In genomic region chr17:27677756-27678155, GRCm38 (mm10) we compare ENCODE assay signal across 35 mouse cellular contexts. TPM values are rescaled to one million over a fixed set of nuclear protein-coding genes. Genes with fewer than 3 reads are reported as not detected.
A peak's percentile ranks its signal among the peaks of the same experiment; 100 is the strongest.
DNase-seq lines count a peak whose midpoint lies in the region; ATAC-seq lines count a peak whose summit lies in the region.
"Had no signal": no experiment of that assay in that cellular context is flagged by ENCODE, and none has a peak within 500 bp of the region (broad histone marks: within the 10 kb centered on the region; RNA-seq: fewer than 3 reads in every experiment).

No protein-coding gene starts in this region.

- peaks cover 2% of the 10 kb centered on the region; the same call in 1 of the 2 replicates for H3K27me3 ChIP-seq in hindbrain, embryonic 12.5 days
- H3K27me3 ChIP-seq in hindbrain, embryonic 16.5 days (replicated peaks; ENCODE audit: control insufficient read depth, insufficient read depth, low read length) = no peaks in the 10 kb centered on the region
- H3K27me3 ChIP-seq in midbrain, embryonic 11.5 days (ENCODE audit: control insufficient read depth, insufficient read depth, low read length) = no peaks in the 10 kb centered on the region
- no peaks in the 10 kb centered on the region for H3K27me3 ChIP-seq in midbrain, embryonic 15.5 days (replicated peaks)
- no peaks in the 10 kb centered on the region for H3K27me3 ChIP-seq in forebrain, embryonic 15.5 days
- H3K27me3 ChIP-seq in neural tube, embryonic 15.5 days (replicated peaks) = no peaks in the 10 kb centered on the region
- H3K27me3 ChIP-seq in intestine, embryonic 16.5 days (replicated peaks; ENCODE audit: control insufficient read depth, insufficient read depth, low read length) = no peaks in the 10 kb centered on the region
- H3K27me3 ChIP-seq: embryonic facial prominence, embryonic 15.5 days had no signal

- H3K27ac ChIP-seq in hindbrain, embryonic 12.5 days = 0 out of 2 replicates have a peak overlapping the region, but pooled peaks have one; percentile 4
- no peak overlapping the region for H3K27ac ChIP-seq in hindbrain, embryonic 16.5 days (ENCODE audit: low read depth, low read length)
- H3K27ac ChIP-seq in midbrain, embryonic 11.5 days (ENCODE audit: low read depth, low read length) = no peak overlapping the region
- H3K27ac ChIP-seq in midbrain, embryonic 15.5 days = no peak overlapping the region
- H3K27ac ChIP-seq in forebrain, embryonic 15.5 days (replicated peaks) = peak overlapping the region; percentile 93
- peak overlapping the region; percentile 75; the same call in 1 of the 2 replicates for H3K27ac ChIP-seq in neural tube, embryonic 15.5 days (replicated peaks)
- no peak overlapping the region for H3K27ac ChIP-seq in intestine, embryonic 16.5 days (ENCODE audit: low read length)
- H3K27ac ChIP-seq: embryonic facial prominence, embryonic 10.5 days; embryonic facial prominence, embryonic 15.5 days; heart, adult 2 months; liver, embryonic 14.5 days; macrophage; stomach, postnatal 0 days had no signal

- no peak overlapping the region for H3K9ac ChIP-seq in hindbrain, embryonic 12.5 days
- H3K9ac ChIP-seq in hindbrain, embryonic 16.5 days (ENCODE audit: low read depth, low read length) = no peak overlapping the region
- no peak overlapping the region for H3K9ac ChIP-seq in midbrain, embryonic 11.5 days (ENCODE audit: low read length)
- no peak overlapping the region for H3K9ac ChIP-seq in midbrain, embryonic 15.5 days
- no peak overlapping the region for H3K9ac ChIP-seq in forebrain, embryonic 15.5 days (replicated peaks)
- H3K9ac ChIP-seq in neural tube, embryonic 15.5 days (replicated peaks) = no peak overlapping the region
- no peak overlapping the region for H3K9ac ChIP-seq in intestine, embryonic 16.5 days (ENCODE audit: low read depth, low read length)
- H3K9ac ChIP-seq: embryonic facial prominence, embryonic 15.5 days; heart, embryonic 12.5 days; liver, embryonic 14.5 days had no signal

- H3K4me3 ChIP-seq in hindbrain, embryonic 12.5 days = no peak overlapping the region
- no peak overlapping the region for H3K4me3 ChIP-seq in hindbrain, embryonic 16.5 days (ENCODE audit: low read length)
- H3K4me3 ChIP-seq in midbrain, embryonic 11.5 days (ENCODE audit: low read depth, low read length) = no peak overlapping the region
- no peak overlapping the region for H3K4me3 ChIP-seq in midbrain, embryonic 15.5 days
- no peak overlapping the region for H3K4me3 ChIP-seq in forebrain, embryonic 15.5 days
- H3K4me3 ChIP-seq in neural tube, embryonic 15.5 days (replicated peaks) = no peak overlapping the region
- no peak overlapping the region for H3K4me3 ChIP-seq in intestine, embryonic 16.5 days (ENCODE audit: low read length)
- H3K4me3 ChIP-seq: embryonic facial prominence, embryonic 10.5 days; embryonic facial prominence, embryonic 15.5 days; heart, adult 2 months; heart, embryonic 12.5 days; myocyte had no signal

- H3K4me1 ChIP-seq in hindbrain, embryonic 12.5 days = peaks cover 19% of the 10 kb centered on the region
- peaks cover 10% of the 10 kb centered on the region for H3K4me1 ChIP-seq in hindbrain, embryonic 16.5 days (ENCODE audit: control insufficient read depth, insufficient read depth, low read depth, low read length)
- peaks cover 3% of the 10 kb centered on the region; the same call in 1 of the 2 replicates for H3K4me1 ChIP-seq in midbrain, embryonic 11.5 days (ENCODE audit: control insufficient read depth, insufficient read depth, low read length)
- peaks cover 22% of the 10 kb centered on the region for H3K4me1 ChIP-seq in midbrain, embryonic 15.5 days
- peaks cover 46% of the 10 kb centered on the region for H3K4me1 ChIP-seq in forebrain, embryonic 15.5 days
- peaks cover 16% of the 10 kb centered on the region for H3K4me1 ChIP-seq in neural tube, embryonic 15.5 days
- H3K4me1 ChIP-seq in intestine, embryonic 16.5 days (ENCODE audit: control insufficient read depth, insufficient read depth, low read length) = peaks cover 9% of the 10 kb centered on the region

- ATAC-seq in hindbrain, embryonic 12.5 days (ENCODE audit: low FRiP score) = no peak
- no peak for ATAC-seq in hindbrain, embryonic 16.5 days
- ATAC-seq in midbrain, embryonic 11.5 days (ENCODE audit: low FRiP score) = no peak
- no peak for ATAC-seq in midbrain, embryonic 15.5 days (replicated peaks)
- no peak for ATAC-seq in forebrain, embryonic 15.5 days (replicated peaks)
- no peak for ATAC-seq in neural tube, embryonic 15.5 days (ENCODE audit: low FRiP score)
- ATAC-seq in intestine, embryonic 16.5 days = no peak
- ATAC-seq: inflammation-experienced regulatory T-cells, adult 6 months; midbrain, embryonic 16.5 days had no signal

- no peaks in the 10 kb centered on the region for H3K9me3 ChIP-seq in hindbrain, embryonic 12.5 days (replicated peaks)
- no peaks in the 10 kb centered on the region for H3K9me3 ChIP-seq in hindbrain, embryonic 16.5 days (ENCODE audit: control insufficient read depth, low read length)
- H3K9me3 ChIP-seq in midbrain, embryonic 11.5 days (ENCODE audit: control insufficient read depth, low read length) = no peaks in the 10 kb centered on the region
- no peaks in the 10 kb centered on the region for H3K9me3 ChIP-seq in midbrain, embryonic 15.5 days
- no peaks in the 10 kb centered on the region for H3K9me3 ChIP-seq in forebrain, embryonic 15.5 days
- no peaks in the 10 kb centered on the region for H3K9me3 ChIP-seq in neural tube, embryonic 15.5 days (replicated peaks)
- no peaks in the 10 kb centered on the region for H3K9me3 ChIP-seq in intestine, embryonic 16.5 days (ENCODE audit: control insufficient read depth, low read length)
- H3K9me3 ChIP-seq: embryonic facial prominence, embryonic 10.5 days; embryonic facial prominence, embryonic 15.5 days; heart, embryonic 12.5 days had no signal

- DNase-seq in midbrain, embryonic 11.5 days (ENCODE audit: low spot score, missing footprints) = peak; percentile 2
- DNase-seq: adrenal gland, postnatal 36 days; B cell, adult 2 months; cerebellum, adult 2 months; cerebellum, postnatal 14 days; heart, adult 2 months; heart, postnatal 4 days; kidney, adult 18-20 months; kidney, postnatal 36 days; layer of hippocampus, postnatal 36 days; liver; lung, adult 2 months; lung, postnatal 10 days; thymus, adult 18-20 months; thymus, postnatal 36 days had no signal

- no peak overlapping the region for H3K4me2 ChIP-seq in hindbrain, embryonic 12.5 days (replicated peaks)
- no peak overlapping the region for H3K4me2 ChIP-seq in hindbrain, embryonic 16.5 days (ENCODE audit: low read length)
- no peak overlapping the region for H3K4me2 ChIP-seq in midbrain, embryonic 11.5 days
- no peak overlapping the region for H3K4me2 ChIP-seq in midbrain, embryonic 15.5 days
- no peak overlapping the region for H3K4me2 ChIP-seq in forebrain, embryonic 15.5 days (replicated peaks)
- no peak overlapping the region for H3K4me2 ChIP-seq in neural tube, embryonic 15.5 days
- H3K4me2 ChIP-seq in intestine, embryonic 16.5 days (ENCODE audit: low read depth, low read length) = no peak overlapping the region
- H3K4me2 ChIP-seq: embryonic facial prominence, embryonic 15.5 days; heart, embryonic 12.5 days had no signal

- WGBS in hindbrain, embryonic 12.5 days = 81% methylated on average over 5 of the region's 5 CpGs
- WGBS in hindbrain, embryonic 16.5 days = 80% methylated on average over 5 of the region's 5 CpGs
- 88% methylated on average over 5 of the region's 5 CpGs for WGBS in midbrain, embryonic 11.5 days
- WGBS in midbrain, embryonic 15.5 days = 79% methylated on average over 5 of the region's 5 CpGs
- 84% methylated on average over 5 of the region's 5 CpGs for WGBS in forebrain, embryonic 15.5 days
- 86% methylated on average over 5 of the region's 5 CpGs for WGBS in neural tube, embryonic 15.5 days
- 74% methylated on average over 5 of the region's 5 CpGs for WGBS in intestine, embryonic 16.5 days

- no peaks in the 10 kb centered on the region for H3K36me3 ChIP-seq in hindbrain, embryonic 12.5 days
- no peaks in the 10 kb centered on the region for H3K36me3 ChIP-seq in hindbrain, embryonic 16.5 days (ENCODE audit: control insufficient read depth, insufficient read depth, low read length)
- no peaks in the 10 kb centered on the region for H3K36me3 ChIP-seq in midbrain, embryonic 11.5 days (ENCODE audit: control insufficient read depth, insufficient read depth, low read length)
- no peaks in the 10 kb centered on the region for H3K36me3 ChIP-seq in midbrain, embryonic 15.5 days (replicated peaks)
- no peaks in the 10 kb centered on the region for H3K36me3 ChIP-seq in forebrain, embryonic 15.5 days
- no peaks in the 10 kb centered on the region for H3K36me3 ChIP-seq in neural tube, embryonic 15.5 days
- H3K36me3 ChIP-seq in intestine, embryonic 16.5 days (ENCODE audit: control insufficient read depth, insufficient read depth, low read length) = no peaks in the 10 kb centered on the region
- H3K36me3 ChIP-seq: embryonic facial prominence, embryonic 10.5 days; embryonic facial prominence, embryonic 15.5 days; heart, embryonic 12.5 days had no signal

RNA-seq across cellular contexts. Expression of gene Pacsin1, which starts 22.4 kb away (rescaled TPM):
- polyA plus RNA-seq in hindbrain, embryonic 12.5 days (2016; fragmentation: Nextera tagmentation; extraction: Ambion mirVana) = 11.0 and 13.4 TPM in 2 replicates
- polyA plus RNA-seq in hindbrain, embryonic 16.5 days (2015; fragmentation: Nextera tagmentation; extraction: Ambion mirVana) = 67.0 and 77.9 TPM in 2 replicates
- polyA plus RNA-seq in midbrain, embryonic 11.5 days (2014; fragmentation: Nextera tagmentation; extraction: Ambion mirVana) = 3.1 and 4.5 TPM in 2 replicates
- polyA plus RNA-seq in midbrain, embryonic 15.5 days (2015; fragmentation: Nextera tagmentation; extraction: Ambion mirVana) = 55.5 and 55.7 TPM in 2 replicates
- 31.9 and 32.1 TPM in 2 replicates for polyA plus RNA-seq in forebrain, embryonic 15.5 days (2015; fragmentation: Nextera tagmentation; extraction: Ambion mirVana)
- polyA plus RNA-seq in neural tube, embryonic 15.5 days (2015; fragmentation: Nextera tagmentation; extraction: Ambion mirVana) = 62.6 and 66.7 TPM in 2 replicates
- polyA plus RNA-seq in intestine, embryonic 16.5 days (2015; fragmentation: Nextera tagmentation; extraction: Ambion mirVana) = 2.1 and 2.7 TPM in 2 replicates

RNA-seq across cellular contexts. Expression of gene Rps10, which starts 41.3 kb away (rescaled TPM):
- 618 and 712 TPM in 2 replicates for polyA plus RNA-seq in hindbrain, embryonic 12.5 days (2016; fragmentation: Nextera tagmentation; extraction: Ambion mirVana)
- 404 and 408 TPM in 2 replicates for polyA plus RNA-seq in hindbrain, embryonic 16.5 days (2015; fragmentation: Nextera tagmentation; extraction: Ambion mirVana)
- 845 and 859 TPM in 2 replicates for polyA plus RNA-seq in midbrain, embryonic 11.5 days (2014; fragmentation: Nextera tagmentation; extraction: Ambion mirVana)
- 417 and 421 TPM in 2 replicates for polyA plus RNA-seq in midbrain, embryonic 15.5 days (2015; fragmentation: Nextera tagmentation; extraction: Ambion mirVana)
- polyA plus RNA-seq in forebrain, embryonic 15.5 days (2015; fragmentation: Nextera tagmentation; extraction: Ambion mirVana) = 578 and 580 TPM in 2 replicates
- polyA plus RNA-seq in neural tube, embryonic 15.5 days (2015; fragmentation: Nextera tagmentation; extraction: Ambion mirVana) = 483 and 558 TPM in 2 replicates
- 853 and 934 TPM in 2 replicates for polyA plus RNA-seq in intestine, embryonic 16.5 days (2015; fragmentation: Nextera tagmentation; extraction: Ambion mirVana)

RNA-seq across cellular contexts. Expression of gene RPS10-NUDT3, which starts 42.7 kb away (rescaled TPM):
- not detected in 2 replicates for polyA plus RNA-seq in hindbrain, embryonic 12.5 days (2016; fragmentation: Nextera tagmentation; extraction: Ambion mirVana)
- not detected in 2 replicates for polyA plus RNA-seq in hindbrain, embryonic 16.5 days (2015; fragmentation: Nextera tagmentation; extraction: Ambion mirVana)
- polyA plus RNA-seq in midbrain, embryonic 11.5 days (2014; fragmentation: Nextera tagmentation; extraction: Ambion mirVana) = not detected in 2 replicates
- not detected in 2 replicates for polyA plus RNA-seq in midbrain, embryonic 15.5 days (2015; fragmentation: Nextera tagmentation; extraction: Ambion mirVana)
- not detected in 2 replicates for polyA plus RNA-seq in forebrain, embryonic 15.5 days (2015; fragmentation: Nextera tagmentation; extraction: Ambion mirVana)
- polyA plus RNA-seq in neural tube, embryonic 15.5 days (2015; fragmentation: Nextera tagmentation; extraction: Ambion mirVana) = not detected in 2 replicates
- polyA plus RNA-seq in intestine, embryonic 16.5 days (2015; fragmentation: Nextera tagmentation; extraction: Ambion mirVana) = not detected in 2 replicates
- polyA plus RNA-seq: embryonic facial prominence, embryonic 10.5 days; embryonic facial prominence, embryonic 15.5 days; heart, adult 2 months; heart, embryonic 12.5 days; heart, postnatal 0 days; inflammation-experienced regulatory T-cells, adult 6 months; kidney, embryonic 16.5 days; limb, embryonic 11.5 days; liver, embryonic 14.5 days; lung, adult 2 months; macrophage; midbrain, embryonic 16.5 days; myocyte; neural tube, embryonic 14.5 days; spleen, adult 2 months; stomach, postnatal 0 days had no signal

RNA-seq across cellular contexts. Expression of gene Spdef, which starts 51.0 kb away (rescaled TPM):
- 0.35 and 0.48 TPM in 2 replicates for polyA plus RNA-seq in hindbrain, embryonic 12.5 days (2016; fragmentation: Nextera tagmentation; extraction: Ambion mirVana)
- 0.60 and 1.6 TPM in 2 replicates for polyA plus RNA-seq in hindbrain, embryonic 16.5 days (2015; fragmentation: Nextera tagmentation; extraction: Ambion mirVana)
- 0.25 TPM in 1 of 2 replicates, not detected in the other for polyA plus RNA-seq in midbrain, embryonic 11.5 days (2014; fragmentation: Nextera tagmentation; extraction: Ambion mirVana)
- 1.6 and 1.8 TPM in 2 replicates for polyA plus RNA-seq in midbrain, embryonic 15.5 days (2015; fragmentation: Nextera tagmentation; extraction: Ambion mirVana)
- 0.49 and 0.51 TPM in 2 replicates for polyA plus RNA-seq in forebrain, embryonic 15.5 days (2015; fragmentation: Nextera tagmentation; extraction: Ambion mirVana)
- 0.92 and 1.9 TPM in 2 replicates for polyA plus RNA-seq in neural tube, embryonic 15.5 days (2015; fragmentation: Nextera tagmentation; extraction: Ambion mirVana)
- 20.0 and 21.9 TPM in 2 replicates for polyA plus RNA-seq in intestine, embryonic 16.5 days (2015; fragmentation: Nextera tagmentation; extraction: Ambion mirVana)
- polyA plus RNA-seq: inflammation-experienced regulatory T-cells, adult 6 months; liver, embryonic 14.5 days; macrophage had no signal

RNA-seq across cellular contexts. Expression of gene Nudt3, which starts 54.5 kb away (rescaled TPM):
- 199 and 204 TPM in 2 replicates for polyA plus RNA-seq in hindbrain, embryonic 12.5 days (2016; fragmentation: Nextera tagmentation; extraction: Ambion mirVana)
- 253 and 269 TPM in 2 replicates for polyA plus RNA-seq in hindbrain, embryonic 16.5 days (2015; fragmentation: Nextera tagmentation; extraction: Ambion mirVana)
- 44.5 and 46.0 TPM in 2 replicates for polyA plus RNA-seq in midbrain, embryonic 11.5 days (2014; fragmentation: Nextera tagmentation; extraction: Ambion mirVana)
- 251 and 274 TPM in 2 replicates for polyA plus RNA-seq in midbrain, embryonic 15.5 days (2015; fragmentation: Nextera tagmentation; extraction: Ambion mirVana)
- polyA plus RNA-seq in forebrain, embryonic 15.5 days (2015; fragmentation: Nextera tagmentation; extraction: Ambion mirVana) = 273 and 295 TPM in 2 replicates
- polyA plus RNA-seq in neural tube, embryonic 15.5 days (2015; fragmentation: Nextera tagmentation; extraction: Ambion mirVana) = 229 and 253 TPM in 2 replicates
- polyA plus RNA-seq in intestine, embryonic 16.5 days (2015; fragmentation: Nextera tagmentation; extraction: Ambion mirVana) = 56.6 and 57.4 TPM in 2 replicates

Comparison
In these comparisons a context has a peak if more than half of its experiments do, and no peak if none do; other contexts are left out.
1. H3K27ac ChIP-seq: peak in hindbrain, embryonic 12.5 days (single experiment), forebrain, embryonic 15.5 days (single experiment) and neural tube, embryonic 15.5 days (single experiment); none in hindbrain, embryonic 16.5 days (single experiment), midbrain, embryonic 11.5 days (single experiment), midbrain, embryonic 15.5 days (single experiment) and intestine, embryonic 16.5 days (single experiment).